Mouse (Mus musculus) midbrain, embryonic 16.5 days (tissue): ENCODE measurements at regions not wholly inside any gene's neighbourhood (a gene's known extent, or its start where the extent isn't known, plus 50 kb on each side); places are given as distances from the start of the nearest gene placed in this dataset.

ENCODE experiments used
- ATAC-seq: fragments of 200-750 bp; cut with Nextera tagmentation; 2 replicates; pipeline ENCODE4 v1.8.0; 2017; ENCODE audit warnings: moderate TSS enrichment
- H3K27ac ChIP-seq: fragments of 300-500 bp; sonication (generic); 2 replicates; pipeline ENCODE4 v1.5.1; 2014; ENCODE audit warnings: mild to moderate bottlenecking, low read length, mixed read lengths
- H3K27me3 ChIP-seq: fragments of 300-500 bp; sonication (generic); 2 replicates; pipeline ENCODE4 v1.6.1; 2014; ENCODE audit warnings: low read depth, low read length, mixed read lengths; ENCODE audit not compliant: control insufficient read depth, insufficient read depth
- H3K36me3 ChIP-seq: fragments of 300-500 bp; sonication (generic); 2 replicates; pipeline ENCODE4 v1.6.1; 2014; ENCODE audit warnings: mild to moderate bottlenecking, low read length, moderate library complexity, mixed read lengths; ENCODE audit not compliant: control insufficient read depth, insufficient read depth
- H3K4me1 ChIP-seq: fragments of 300-500 bp; sonication (generic); 2 replicates; pipeline ENCODE4 v1.6.1; 2014; ENCODE audit warnings: mild to moderate bottlenecking, low read length, mixed read lengths; ENCODE audit not compliant: control insufficient read depth, insufficient read depth
- H3K4me2 ChIP-seq: fragments of 300-500 bp; sonication (generic); 2 replicates; pipeline ENCODE4 v1.6.1; 2014; ENCODE audit warnings: mild to moderate bottlenecking, low read length, mixed read lengths
- H3K4me3 ChIP-seq: fragments of 300-500 bp; sonication (generic); 2 replicates; pipeline ENCODE4 v1.5.1; 2014; ENCODE audit warnings: low read depth, mild to moderate bottlenecking, low read length, moderate library complexity, mixed read lengths
- H3K9ac ChIP-seq: fragments of 300-500 bp; sonication (generic); 2 replicates; pipeline ENCODE4 v1.6.1; 2014; ENCODE audit warnings: low read depth, low read length, mixed read lengths
- H3K9me3 ChIP-seq: fragments of 300-500 bp; sonication (generic); replicated peaks from 2 replicates; pipeline ENCODE4 v1.6.1; 2014; ENCODE audit warnings: mild to moderate bottlenecking, low read length, mixed read lengths; ENCODE audit not compliant: control insufficient read depth, poor library complexity, severe bottlenecking
- WGBS: fragments of 180-500 bp; shearing (Covaris S2); extraction: QIAGEN DNeasy Blood & Tissue Kit; methylation state at CpG from one replicate; pipeline ENCODE4 v1.1.7; 2014; 5-methylcytosine and 5-hydroxymethylcytosine counted together

DNA sequence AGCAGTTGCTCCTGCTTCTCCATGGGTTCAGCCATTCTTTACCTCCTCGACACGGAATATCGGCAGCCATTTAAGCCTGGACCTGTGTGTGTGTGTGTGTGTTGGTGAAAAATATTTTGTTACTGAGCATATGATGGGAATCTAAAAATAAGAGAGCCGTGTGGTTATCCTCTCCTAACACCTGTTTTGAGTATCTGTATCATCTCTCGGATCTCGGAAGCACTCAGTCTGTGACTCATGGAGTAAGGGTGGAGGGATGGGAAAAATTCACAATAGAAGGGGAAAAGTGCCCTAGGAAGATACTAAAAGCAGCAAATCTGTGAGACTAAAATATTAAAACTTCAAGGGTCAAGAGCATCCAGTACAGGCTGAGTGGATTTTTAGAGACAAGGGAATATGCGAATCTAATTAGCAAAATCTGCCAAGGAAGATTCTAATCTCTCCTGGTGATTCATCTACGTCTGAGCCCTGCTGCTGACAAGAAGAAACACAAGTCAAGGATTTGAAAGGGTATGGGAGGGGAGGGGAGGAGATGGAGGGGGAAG, 107.1 kb upstream of the Krr1 start:
- Histone ChIP-seq H3K36me3 (no peaks in the 10 kb centered on the region), H3K27me3 (no peaks in the 10 kb centered on the region), H3K27ac (no peak overlapping the region), H3K4me2 (no peak overlapping the region), H3K4me3 (no peak overlapping the region), H3K9ac (no peak overlapping the region), H3K9me3 (no peaks in the 10 kb centered on the region), H3K4me1 (peaks cover 5% of the 10 kb centered on the region)
- ATAC-seq: no peak
- 81% methylated on average over 8 of the region's 8 CpGs for WGBS

DNA sequence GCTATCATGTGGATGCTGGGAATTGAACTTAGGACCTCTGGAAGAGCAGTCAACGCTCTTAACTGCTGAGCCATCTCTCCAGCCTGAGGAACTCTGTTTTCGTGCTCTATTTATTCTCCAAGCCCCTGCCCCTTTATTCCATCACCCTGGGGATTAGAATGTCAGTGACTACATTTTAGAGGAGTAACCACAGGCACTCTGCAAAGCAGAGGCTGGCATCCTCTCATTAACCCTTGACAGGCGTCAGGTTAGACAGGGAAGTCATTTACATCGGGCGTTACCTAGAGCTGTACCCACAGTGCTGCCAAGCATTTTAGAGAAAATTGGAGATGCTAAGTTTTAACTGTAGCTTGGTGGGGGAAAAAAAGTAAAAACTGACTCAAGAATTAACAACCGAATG, 105.4 kb upstream of the Krr1 start:
- Histone ChIP-seq H3K4me3 (no peak overlapping the region), H3K4me1 (peaks cover 5% of the 10 kb centered on the region), H3K36me3 (no peaks in the 10 kb centered on the region), H3K9me3 (no peaks in the 10 kb centered on the region), H3K27ac (no peak overlapping the region), H3K9ac (no peak overlapping the region), H3K27me3 (no peaks in the 10 kb centered on the region), H3K4me2 (no peak overlapping the region)
- WGBS: 6% methylated on average over 6 of the region's 6 CpGs
- no peak for ATAC-seq

DNA sequence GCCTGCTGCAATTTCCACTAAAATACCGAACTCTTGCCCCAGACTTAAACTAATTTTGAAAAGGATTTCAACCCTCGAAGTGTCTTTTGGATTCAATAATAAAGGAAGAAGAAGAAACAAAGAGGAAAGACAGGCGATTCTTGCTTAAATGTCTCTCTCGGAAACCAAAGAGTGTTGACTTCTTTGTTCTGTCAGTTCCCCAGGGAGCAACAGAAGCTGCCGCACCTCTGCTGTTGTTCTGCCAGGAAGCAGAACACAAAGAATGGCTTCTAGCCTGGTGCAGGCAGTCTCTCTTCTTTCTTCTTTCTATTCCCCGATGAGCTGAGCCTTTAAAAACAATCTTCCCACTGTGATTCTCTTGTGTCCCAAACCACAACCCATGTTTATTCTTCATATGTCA, 104.9 kb upstream of the Krr1 start:
- Histone ChIP-seq H3K4me3 (no peak overlapping the region), H3K9me3 (no peaks in the 10 kb centered on the region), H3K4me2 (no peak overlapping the region), H3K27ac (0 out of 2 replicates have a peak overlapping the region, but pooled peaks have one; percentile 0), H3K9ac (no peak overlapping the region), H3K4me1 (peaks cover 5% of the 10 kb centered on the region), H3K27me3 (no peaks in the 10 kb centered on the region), H3K36me3 (no peaks in the 10 kb centered on the region)
- WGBS: 2% methylated on average over 6 of the region's 6 CpGs
- no peak for ATAC-seq

DNA sequence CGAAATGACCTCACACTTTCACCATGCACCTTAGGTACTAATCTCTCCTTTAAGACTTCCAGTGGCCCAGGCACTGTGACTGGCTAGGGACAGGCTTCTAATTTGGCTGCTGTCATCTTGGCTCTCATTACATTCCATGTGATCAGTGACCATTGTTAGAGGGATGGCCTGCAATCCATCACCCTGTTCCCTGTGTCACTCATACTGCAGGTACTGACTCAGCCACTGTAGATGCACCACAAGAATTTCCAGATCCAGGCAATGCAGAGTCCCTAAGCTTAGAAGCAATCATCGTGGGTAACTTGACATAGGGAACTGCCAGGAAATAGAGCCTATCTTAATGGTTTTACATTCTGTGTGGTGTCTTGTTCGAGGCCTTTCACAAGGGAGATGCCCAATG, 92.1 kb upstream of the Krr1 start:
- H3K9me3 ChIP-seq: no peaks in the 10 kb centered on the region
- H3K9ac ChIP-seq: no peak overlapping the region
- no peaks in the 10 kb centered on the region for H3K36me3 ChIP-seq
- no peak overlapping the region for H3K27ac ChIP-seq
- WGBS: 63% methylated on average over 3 of the region's 3 CpGs
- H3K27me3 ChIP-seq: no peaks in the 10 kb centered on the region
- ATAC-seq: no peak
- H3K4me3 ChIP-seq: no peak overlapping the region
- peaks cover 8% of the 10 kb centered on the region; the same call in 1 of the 2 replicates for H3K4me1 ChIP-seq
- H3K4me2 ChIP-seq: no peak overlapping the region

DNA sequence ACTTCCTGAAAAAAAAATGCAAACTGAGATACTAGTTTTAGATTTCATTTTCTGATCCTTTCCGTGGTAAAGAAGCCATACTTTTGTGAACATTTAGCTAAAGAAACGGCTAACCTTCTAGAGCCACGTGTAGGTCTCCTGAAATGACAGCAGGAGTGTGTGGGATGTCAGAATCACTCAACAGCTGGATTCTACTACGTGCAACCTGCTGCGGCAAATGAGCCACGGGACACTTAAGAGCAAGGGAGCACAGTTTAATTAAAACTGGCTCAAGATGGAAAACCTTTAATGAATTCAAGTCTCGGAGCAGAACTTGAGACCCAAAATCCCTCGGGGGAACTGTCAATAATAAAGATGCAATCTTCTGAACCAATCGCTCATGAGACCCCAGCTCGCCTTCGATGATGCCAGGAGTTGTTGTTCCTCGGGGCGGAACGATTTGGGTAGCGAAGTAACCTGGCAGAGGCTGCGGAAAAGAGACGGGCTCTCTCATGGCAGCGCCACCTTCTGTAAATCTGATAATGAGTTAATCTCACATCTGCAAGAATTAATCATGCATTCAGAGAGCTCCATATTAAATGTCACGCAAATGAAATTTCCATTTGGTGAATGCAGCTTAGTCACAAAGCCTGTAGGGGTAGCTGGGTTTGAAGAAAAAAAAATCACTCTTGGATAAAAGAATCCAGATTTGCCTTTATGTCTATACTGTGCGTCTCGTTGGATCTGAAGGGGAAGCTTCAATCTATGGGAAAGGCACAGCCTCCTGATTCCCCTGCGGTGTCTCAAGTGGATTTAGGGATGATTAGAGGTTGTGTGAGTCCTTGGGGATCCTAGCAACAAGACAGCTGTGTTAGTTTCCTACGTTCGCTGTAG, 90.9 kb upstream of the Krr1 start:
- no peak overlapping the region for H3K27ac ChIP-seq

DNA sequence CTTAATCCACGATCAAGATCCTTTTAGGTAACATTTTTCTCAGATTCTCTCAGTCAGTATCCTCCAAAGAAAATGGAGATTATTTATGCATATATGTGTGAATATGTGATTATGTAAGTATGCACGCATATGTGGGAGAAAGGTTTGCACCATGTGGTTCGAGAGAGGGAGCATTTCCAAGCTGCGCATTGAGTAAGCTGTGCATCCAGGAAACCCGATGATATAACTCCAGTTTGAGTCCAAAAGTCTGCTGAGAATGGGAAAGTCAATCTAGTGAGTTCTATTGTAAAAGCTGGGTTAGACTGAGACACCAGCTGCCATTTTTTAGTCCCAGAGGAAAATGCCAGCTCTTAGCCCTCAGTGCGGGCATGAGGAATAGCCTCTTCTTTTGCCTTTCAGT, 89.9 kb upstream of the Krr1 start:
- H3K27me3 ChIP-seq: no peaks in the 10 kb centered on the region
- H3K36me3 ChIP-seq: no peaks in the 10 kb centered on the region
- H3K4me2 ChIP-seq: no peak overlapping the region
- WGBS: 88% methylated on average over 6 of the region's 6 CpGs
- no peak for ATAC-seq
- H3K4me1 ChIP-seq: peaks cover 8% of the 10 kb centered on the region; the same call in 1 of the 2 replicates
- H3K9me3 ChIP-seq: no peaks in the 10 kb centered on the region
- no peak overlapping the region for H3K4me3 ChIP-seq
- H3K9ac ChIP-seq: no peak overlapping the region
- no peak overlapping the region for H3K27ac ChIP-seq

More for the DNA sequence above, 90.9 kb upstream of the Krr1 start:
- no peaks in the 10 kb centered on the region for H3K9me3 ChIP-seq
- H3K27me3 ChIP-seq: no peaks in the 10 kb centered on the region
- H3K36me3 ChIP-seq: no peaks in the 10 kb centered on the region
- peaks cover 8% of the 10 kb centered on the region; the same call in 1 of the 2 replicates for H3K4me1 ChIP-seq
- peak overlapping the region; percentile 17; the same call in 1 of the 2 replicates for H3K9ac ChIP-seq
- H3K4me2 ChIP-seq: peak overlapping the region; percentile 50
- ATAC-seq: peak; percentile 63
- WGBS: 23% methylated on average over 24 of the region's 24 CpGs
- peak overlapping the region; percentile 18 for H3K4me3 ChIP-seq

DNA sequence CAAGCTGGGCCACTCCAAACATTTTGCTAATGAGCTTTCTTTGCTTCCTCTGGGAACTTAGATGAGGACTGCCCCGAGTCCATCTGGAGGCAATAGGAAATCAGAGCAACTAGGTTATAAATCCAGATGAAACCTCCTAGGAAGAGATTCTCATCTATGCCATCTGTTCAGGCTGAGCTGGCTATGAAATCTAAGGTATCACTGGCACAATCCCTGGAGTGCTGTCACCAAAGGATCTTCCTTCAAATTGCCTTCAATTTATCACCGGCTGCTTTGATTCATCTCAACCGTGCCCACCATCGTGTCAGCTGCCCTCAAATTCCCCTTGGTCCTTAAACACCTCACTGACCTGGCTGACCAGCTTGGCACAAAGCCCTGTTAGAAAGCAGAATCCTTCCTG, 87.8 kb upstream of the Krr1 start:
- ATAC-seq: no peak
- Histone ChIP-seq H3K4me2 (no peak overlapping the region), H3K4me3 (no peak overlapping the region), H3K36me3 (no peaks in the 10 kb centered on the region), H3K4me1 (peaks cover 8% of the 10 kb centered on the region; the same call in 1 of the 2 replicates), H3K9me3 (no peaks in the 10 kb centered on the region), H3K27me3 (no peaks in the 10 kb centered on the region), H3K9ac (no peak overlapping the region), H3K27ac (no peak overlapping the region)
- WGBS: 59% methylated on average over 4 of the region's 4 CpGs

DNA sequence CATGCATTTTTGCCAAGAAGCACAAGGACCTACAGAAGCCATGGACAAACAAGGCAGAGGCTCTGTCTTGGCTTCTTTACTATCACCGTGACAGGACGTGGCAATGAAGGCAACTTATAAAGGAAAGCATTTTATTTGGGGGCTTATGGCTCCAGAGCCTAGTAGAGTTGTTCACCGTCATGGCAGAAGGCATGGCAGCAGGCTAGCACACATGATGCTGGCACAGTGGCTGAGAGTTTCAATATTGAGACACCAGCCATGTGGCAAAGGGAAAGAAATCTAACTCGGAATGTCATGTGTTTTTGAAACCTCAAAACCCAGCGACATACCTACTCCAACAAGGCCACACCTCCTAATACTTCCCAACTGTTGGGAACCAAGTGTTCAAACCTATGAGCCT, 83.4 kb upstream of the Krr1 start:
- Histone ChIP-seq H3K27me3 (no peaks in the 10 kb centered on the region), H3K9ac (no peak overlapping the region), H3K4me2 (no peak overlapping the region), H3K4me3 (no peak overlapping the region), H3K4me1 (no peaks in the 10 kb centered on the region), H3K36me3 (no peaks in the 10 kb centered on the region), H3K9me3 (no peaks in the 10 kb centered on the region), H3K27ac (no peak overlapping the region)
- WGBS: 98% methylated on average over 5 of the region's 5 CpGs
- no peak for ATAC-seq

DNA sequence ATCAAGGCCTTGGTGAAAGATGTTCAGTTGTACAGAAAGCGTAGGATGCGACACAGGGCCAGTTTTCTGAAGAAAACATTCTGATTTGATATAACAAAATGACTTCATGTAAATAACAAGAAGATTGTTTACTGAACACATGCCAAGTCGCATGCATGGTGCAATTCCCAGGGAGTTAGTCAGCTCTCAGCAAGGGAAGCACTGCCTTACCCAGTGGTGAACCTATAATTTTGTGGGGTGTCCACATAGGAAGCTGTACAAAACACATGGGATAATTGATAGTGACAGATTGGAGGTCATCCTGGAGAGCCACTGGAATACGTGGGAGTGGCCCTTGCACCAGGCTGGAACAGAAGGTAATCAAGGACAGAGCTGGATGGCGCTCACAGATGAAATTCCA, 79.0 kb upstream of the Krr1 start:
- no peaks in the 10 kb centered on the region for H3K4me1 ChIP-seq
- no peaks in the 10 kb centered on the region for H3K36me3 ChIP-seq
- no peak overlapping the region for H3K27ac ChIP-seq
- ATAC-seq: no peak
- no peak overlapping the region for H3K4me3 ChIP-seq
- H3K27me3 ChIP-seq: no peaks in the 10 kb centered on the region
- no peaks in the 10 kb centered on the region for H3K9me3 ChIP-seq
- 87% methylated on average over 5 of the region's 5 CpGs for WGBS
- no peak overlapping the region for H3K4me2 ChIP-seq
- H3K9ac ChIP-seq: no peak overlapping the region
